Mouse (Mus musculus): ENCODE data around the gene Sos1. TPM values are rescaled to one million over a fixed set of nuclear protein-coding genes. Genes with fewer than 3 reads are reported as not detected.
A peak's percentile ranks its signal among the peaks of the same experiment; 100 is the strongest.

The Sos1 gene
- total RNA-seq (2021), result 10 to 100 TPM; 15.0 to 15.6 TPM
- long read RNA-seq, experiment 1, full-length matches to known transcripts, result 5 of 10 reads
- long read RNA-seq, experiment 1, partial matches to known transcripts, result 0 of 10 reads
- long read RNA-seq, experiment 1, other reads (novel, unspliced or antisense), result 5 of 10 reads
- long read RNA-seq, experiment 2, full-length matches to known transcripts, result 3 of 4 reads
- long read RNA-seq, experiment 2, partial matches to known transcripts, result 1 of 4 reads
- long read RNA-seq, experiment 2, other reads (novel, unspliced or antisense), result 0 of 4 reads

GRCm38 (mm10) chr17:80480031-80480854 lies at the start of gene Sos1:
Gene Sos1 (minus strand): TSS chr17:80480453.
- peak; percentile 95 for DNase-seq (ENCODE audit: low spot score)

DNA sequence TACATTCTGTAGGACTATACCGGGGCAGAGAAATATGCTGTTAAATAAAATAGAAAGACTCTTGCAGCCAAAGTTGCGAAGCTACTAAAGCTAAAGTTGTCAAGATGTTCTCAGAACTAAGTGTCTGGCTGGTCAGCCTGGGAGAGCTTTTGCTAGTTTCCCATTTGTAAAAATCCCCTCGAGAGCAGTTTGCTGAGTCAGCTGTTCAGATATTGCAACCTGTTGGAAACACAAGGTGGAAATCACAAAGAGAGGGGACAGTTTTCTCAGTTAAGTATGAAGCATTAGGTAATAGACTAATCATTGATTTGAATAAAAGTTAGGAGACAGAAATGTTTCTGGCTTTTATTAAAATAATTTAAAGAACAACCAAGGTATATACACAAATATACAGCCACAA lies 43.0 kb upstream of the Sos1 start:
- no peak for DNase-seq (ENCODE audit: low spot score)

DNA sequence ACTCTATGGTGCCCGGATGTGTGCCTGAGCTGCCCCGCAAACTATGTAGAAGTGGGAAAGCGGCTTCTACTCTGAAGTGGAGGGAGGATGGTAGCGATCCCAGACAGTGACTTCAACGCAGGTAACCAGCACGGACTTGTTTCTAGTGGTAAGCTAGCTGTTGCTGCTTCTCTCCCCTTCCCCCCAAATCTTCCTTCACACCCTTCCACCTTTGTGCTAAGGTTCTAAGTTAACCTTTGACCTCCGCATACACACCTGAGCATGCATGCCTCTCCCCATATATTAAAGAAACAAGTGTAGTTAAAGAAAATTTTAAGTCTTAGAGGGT lies 41.9 kb upstream of the Sos1 start:
- DNase-seq (ENCODE audit: low spot score), result no peak

- no peak for DNase-seq (ENCODE audit: low spot score)
Observed at GRCm38 (mm10) chr17:80521521-80522228, 41.4 kb upstream of the Sos1 start.

DNA sequence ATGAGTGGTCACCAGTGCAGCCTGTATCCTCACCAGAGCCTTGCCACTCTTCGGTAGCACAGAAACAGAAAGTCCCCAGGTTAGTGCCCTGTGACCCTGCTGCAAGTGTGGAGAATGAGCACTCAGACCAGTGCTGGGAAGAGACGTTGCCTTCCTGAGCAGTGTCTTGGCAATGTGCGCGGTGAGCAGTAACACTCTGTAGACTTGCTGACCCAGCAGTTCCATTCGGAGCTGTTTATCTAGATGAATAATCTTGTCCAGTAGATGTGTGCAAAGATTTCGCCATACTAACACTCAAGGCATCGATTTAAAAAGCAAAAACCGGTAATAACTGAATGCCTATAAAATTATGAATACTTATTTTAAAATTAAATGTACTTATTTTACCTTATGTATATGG lies 40.3 kb upstream of the Sos1 start:
- no peak for DNase-seq (ENCODE audit: low spot score)

- no peak for DNase-seq (ENCODE audit: low spot score)
Observed at GRCm38 (mm10) chr17:80518811-80519210, 38.6 kb upstream of the Sos1 start.

DNA sequence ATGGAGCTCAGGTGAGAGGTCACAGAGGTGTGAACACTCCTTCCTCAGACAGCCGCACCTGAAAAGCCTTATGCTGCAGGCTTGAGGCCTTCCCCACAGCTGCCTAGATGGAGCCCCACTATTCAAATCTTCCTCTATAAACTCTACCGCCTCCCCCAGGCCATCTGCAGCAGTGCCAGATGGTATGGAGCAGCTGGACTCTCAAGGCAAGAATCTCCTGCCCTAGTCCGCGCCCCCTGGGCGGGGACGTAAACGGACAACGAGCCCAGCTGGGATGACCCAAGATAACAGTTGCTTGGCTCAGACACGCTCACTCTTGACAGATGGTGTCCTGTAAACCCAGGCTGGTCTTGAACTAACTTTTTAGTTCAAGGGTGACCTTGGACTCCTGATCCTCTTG lies 37.0 kb upstream of the Sos1 start:
- no peak for DNase-seq (ENCODE audit: low spot score)

DNA sequence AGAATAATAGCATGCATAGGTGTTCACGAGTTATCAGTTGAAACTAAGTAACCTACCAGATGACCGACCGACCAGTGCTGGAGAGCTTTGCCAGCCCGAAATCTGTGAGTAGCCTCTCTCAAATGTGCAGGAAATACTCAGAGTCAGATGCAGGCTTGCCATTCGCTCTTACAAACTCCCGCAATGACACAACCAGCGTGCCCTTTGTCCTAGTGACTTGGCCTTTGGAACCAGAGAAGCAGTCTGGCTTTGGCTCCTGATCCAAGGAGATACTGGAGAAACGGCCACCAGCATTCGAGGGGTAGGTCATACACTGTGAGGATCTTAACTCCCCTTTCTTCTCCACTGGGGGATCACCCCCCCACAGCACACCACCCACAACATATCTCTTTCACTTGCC lies 35.7 kb upstream of the Sos1 start:
- DNase-seq (ENCODE audit: low spot score), result no peak

DNA sequence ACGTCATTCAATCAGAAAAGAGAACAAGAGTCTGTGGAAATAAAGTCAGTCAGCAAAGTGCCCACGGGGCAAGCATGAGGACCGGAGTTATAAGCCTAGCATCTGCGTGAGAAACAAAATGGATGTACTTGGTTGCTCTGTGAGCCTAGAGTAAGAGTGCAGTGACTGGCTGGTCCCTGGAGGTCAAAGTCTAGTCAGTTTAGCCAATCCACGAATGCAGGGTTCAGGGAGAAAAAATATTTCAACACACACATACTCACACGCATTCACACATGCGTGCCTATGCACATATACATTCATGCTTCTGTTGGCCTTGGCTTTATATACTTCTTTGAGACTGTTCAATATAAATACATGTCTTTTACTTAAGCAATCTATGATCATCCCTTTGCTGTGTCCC lies 35.3 kb upstream of the Sos1 start:
- DNase-seq (ENCODE audit: low spot score), result no peak

GRCm38 (mm10) chr17:80513766-80514165 lies 33.5 kb upstream of the Sos1 start:
- DNase-seq (ENCODE audit: low spot score), result no peak

DNA sequence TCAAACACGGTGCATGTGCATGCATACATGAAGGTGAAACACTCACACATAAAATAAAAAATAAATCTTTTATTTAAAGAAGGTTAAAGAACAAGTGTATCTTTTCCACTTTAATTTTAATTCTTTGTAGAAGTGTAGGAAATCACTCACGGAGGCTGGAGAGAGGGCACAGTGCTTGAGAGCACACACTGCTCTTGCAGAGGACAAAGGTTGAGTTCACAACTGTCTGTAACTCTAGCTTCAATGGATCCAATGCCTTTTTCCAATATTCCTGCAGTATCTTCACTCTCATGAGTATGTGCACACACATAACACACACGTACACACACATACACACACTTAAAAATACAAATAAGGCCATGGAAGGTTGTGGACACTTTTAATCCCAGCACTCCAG lies 30.2 kb upstream of the Sos1 start:
- DNase-seq (ENCODE audit: low spot score), result no peak

DNA sequence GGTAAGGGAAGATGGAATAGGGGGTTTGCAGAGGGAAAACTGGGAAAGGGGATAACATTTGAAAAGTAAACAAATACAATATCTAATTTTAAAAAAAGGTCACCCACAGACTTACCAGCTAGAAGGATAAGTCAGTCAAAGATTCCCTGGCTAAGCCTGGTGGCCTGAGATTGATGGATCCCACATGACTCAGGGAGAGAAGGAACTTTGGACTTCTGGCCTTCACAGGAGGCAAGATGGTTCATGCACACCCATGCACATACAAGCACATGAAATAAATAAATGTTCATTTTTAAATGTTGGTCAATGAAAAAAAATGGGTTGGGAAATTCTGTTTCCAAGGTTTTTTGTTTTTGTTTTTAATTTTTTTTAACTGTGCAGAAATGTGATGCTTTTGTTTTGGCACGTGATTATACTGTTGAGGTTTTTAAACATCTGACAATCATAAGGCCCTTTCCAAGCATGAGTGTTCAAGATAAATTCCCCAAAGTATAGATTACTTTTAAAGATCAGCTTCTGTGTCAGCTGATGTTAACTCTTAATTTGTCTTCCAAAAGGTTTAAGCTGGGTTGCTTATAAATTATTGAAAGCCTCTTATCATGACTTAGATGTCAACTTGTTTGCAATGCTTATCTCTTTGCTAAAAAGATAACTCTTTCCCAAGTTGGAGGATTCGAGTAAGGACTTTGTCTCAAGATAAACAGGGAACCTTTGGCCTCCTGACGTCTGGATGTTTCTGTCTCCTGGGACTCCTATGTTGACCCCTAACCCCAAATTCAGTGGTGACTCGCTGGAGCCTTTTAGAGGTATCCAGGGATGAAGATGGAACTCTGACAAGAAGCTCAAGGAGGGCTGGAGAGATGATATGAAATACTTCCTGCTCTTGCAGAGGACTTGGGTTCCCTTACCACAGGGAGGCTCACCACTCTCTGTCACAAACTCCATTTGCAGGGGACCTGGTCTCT lies 29.5 kb upstream of the Sos1 start:
- DNase-seq (ENCODE audit: low spot score), result no peak

- DNase-seq (ENCODE audit: low spot score), result no peak
Observed at GRCm38 (mm10) chr17:80505766-80506165, 25.5 kb upstream of the Sos1 start.

- DNase-seq (ENCODE audit: low spot score), result no peak
Observed at GRCm38 (mm10) chr17:80505342-80505741, 25.1 kb upstream of the Sos1 start.

- DNase-seq (ENCODE audit: low spot score), result no peak
Observed at GRCm38 (mm10) chr17:80501805-80502172, 21.5 kb upstream of the Sos1 start.

GRCm38 (mm10) chr17:80501037-80501804 lies 21.0 kb upstream of the Sos1 start:
- no peak for DNase-seq (ENCODE audit: low spot score)

GRCm38 (mm10) chr17:80500025-80500424 lies 19.8 kb upstream of the Sos1 start:
- DNase-seq (ENCODE audit: low spot score), result no peak

GRCm38 (mm10) chr17:80498600-80499268 lies 18.5 kb upstream of the Sos1 start:
- no peak for DNase-seq (ENCODE audit: low spot score)

GRCm38 (mm10) chr17:80497183-80497601 lies 16.9 kb upstream of the Sos1 start:
- DNase-seq (ENCODE audit: low spot score), result no peak

- DNase-seq (ENCODE audit: low spot score), result no peak
Observed at GRCm38 (mm10) chr17:80496607-80497170, 16.4 kb upstream of the Sos1 start.
